ENCODE assay signal across 8 mouse cellular contexts in the genomic region with DNA sequence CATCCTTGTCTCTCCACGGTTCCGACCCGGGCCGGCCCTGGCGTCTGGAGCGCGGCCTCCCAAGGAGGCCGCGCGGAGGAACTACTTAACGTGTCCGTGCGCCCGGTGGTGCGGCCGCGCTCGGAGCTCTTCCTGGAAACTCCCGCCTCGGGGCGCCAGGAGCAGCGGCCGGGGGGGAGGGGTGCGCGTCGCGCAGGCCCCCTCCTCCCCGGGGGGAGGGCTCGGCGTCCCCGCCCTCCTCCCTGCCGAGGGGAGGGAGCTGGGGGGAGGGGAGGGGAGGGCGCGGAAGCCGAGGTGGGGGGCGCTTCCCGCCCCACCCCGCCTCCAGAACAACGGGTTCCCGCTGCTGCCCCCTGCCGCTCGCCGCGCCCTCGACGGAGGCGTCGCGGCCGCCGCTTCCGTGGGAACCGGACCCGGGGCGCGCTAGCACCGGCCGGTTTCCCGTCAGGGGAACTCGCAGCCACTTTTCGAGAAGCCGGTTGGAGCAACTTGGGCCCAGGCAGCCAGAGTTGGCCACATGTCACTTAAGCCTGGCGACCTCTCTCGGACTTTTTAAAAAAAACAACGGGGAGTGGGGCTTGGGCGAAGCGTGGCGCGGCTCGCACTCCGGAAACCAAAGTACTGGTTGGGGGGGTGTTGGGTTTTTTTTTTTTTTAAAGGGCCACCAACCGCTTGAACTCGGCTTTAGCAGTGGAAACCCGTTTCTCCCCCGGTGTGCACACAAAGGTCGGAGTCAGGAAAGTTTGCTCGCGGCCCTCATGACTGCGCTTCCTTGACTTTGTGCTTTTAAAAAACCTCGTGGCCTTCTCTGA. TPM values are rescaled to one million over a fixed set of nuclear protein-coding genes. Genes with fewer than 3 reads are reported as not detected.
A peak's percentile ranks its signal among the peaks of the same experiment; 100 is the strongest.
DNase-seq lines count a peak whose midpoint lies in the region; ATAC-seq and TF ChIP-seq lines count a peak whose summit lies in the region.

No protein-coding gene starts in this region.

- peak overlapping the region; percentile 75 for H3K4me3 ChIP-seq in bone marrow macrophage, adult 2 months (ENCODE audit: insufficient read depth, low read length)
- peak overlapping the region; percentile 61 for H3K4me3 ChIP-seq in embryonic fibroblast, embryonic 13.5 days (ENCODE audit: insufficient read depth, low read length)
- peak overlapping the region; percentile 64 for H3K4me3 ChIP-seq in kidney, embryonic 14.5 days (ENCODE audit: low read length)
- H3K4me3 ChIP-seq in limb, embryonic 14.5 days (replicated peaks; ENCODE audit: low read length): peak overlapping the region; percentile 58
- H3K4me3 ChIP-seq in midbrain, embryonic 16.5 days (ENCODE audit: low read depth, low read length): peak overlapping the region; percentile 76
- peak overlapping the region; percentile 75 for H3K4me3 ChIP-seq in spleen, adult 2 months (ENCODE audit: extremely low read depth, insufficient read depth, insufficient read length)

- DNase-seq in A20 (ENCODE audit: low read depth, low spot score): peak; percentile 98
- DNase-seq in heart, adult 9 months (ENCODE audit: low spot score in 2 of 2): peak; percentile 90
- peak; percentile 92 for DNase-seq in limb, embryonic 14.5 days (ENCODE audit: low spot score)
- DNase-seq in spleen, adult 2 months (ENCODE audit: low read depth in 1 of 2, low spot score in 2 of 2): peak; percentile 86 to 92

- H3K27me3 ChIP-seq in kidney, embryonic 14.5 days (ENCODE audit: control insufficient read depth, insufficient read depth, low read length): no peaks in the 10 kb centered on the region
- no peaks in the 10 kb centered on the region for H3K27me3 ChIP-seq in limb, embryonic 14.5 days (ENCODE audit: control insufficient read depth, insufficient read depth, low read length)
- no peaks in the 10 kb centered on the region; the same call in 1 of the 2 replicates for H3K27me3 ChIP-seq in midbrain, embryonic 16.5 days (ENCODE audit: control insufficient read depth, insufficient read depth, low read depth, low read length)
- no peaks in the 10 kb centered on the region for H3K27me3 ChIP-seq in spleen, adult 2 months (ENCODE audit: control insufficient read depth, insufficient read depth, low read length)

- peak; percentile 72 for ATAC-seq in kidney, embryonic 14.5 days (ENCODE audit: low FRiP score, low TSS enrichment)
- ATAC-seq in limb, embryonic 14.5 days (ENCODE audit: low FRiP score, low read depth): peak; percentile 72
- ATAC-seq in midbrain, embryonic 16.5 days: peak; percentile 10

- H3K9ac ChIP-seq in kidney, embryonic 14.5 days (ENCODE audit: low read depth, low read length): peak overlapping the region; percentile 90
- peak overlapping the region; percentile 82 for H3K9ac ChIP-seq in limb, embryonic 14.5 days (ENCODE audit: low read depth, low read length, severe bottlenecking)
- H3K9ac ChIP-seq in midbrain, embryonic 16.5 days (ENCODE audit: low read depth, low read length): peak overlapping the region; percentile 87

- WGBS in kidney, embryonic 14.5 days: under 1% methylated on average over 62 of the region's 80 CpGs
- under 1% methylated on average over 47 of the region's 80 CpGs for WGBS in limb, embryonic 14.5 days
- WGBS in midbrain, embryonic 16.5 days: under 1% methylated on average over 59 of the region's 80 CpGs
- 1% methylated on average over 58 of the region's 80 CpGs for WGBS in spleen, adult 2 months

- H3K9me3 ChIP-seq in kidney, embryonic 14.5 days (ENCODE audit: control insufficient read depth, low read length): no peaks in the 10 kb centered on the region
- H3K9me3 ChIP-seq in limb, embryonic 14.5 days (ENCODE audit: control insufficient read depth, low read length): no peaks in the 10 kb centered on the region
- no peaks in the 10 kb centered on the region for H3K9me3 ChIP-seq in midbrain, embryonic 16.5 days (replicated peaks; ENCODE audit: control insufficient read depth, low read length, poor library complexity, severe bottlenecking)

- peak; percentile 38 for TF ChIP-seq CTCF in bone marrow macrophage, adult 2 months (IDR thresholded peaks at IDR 0.05; ENCODE audit: low read depth, low read length)
- 0 out of 2 replicates have a peak, but pooled peaks have one; percentile 7 for TF ChIP-seq CTCF in embryonic fibroblast, embryonic 13.5 days (IDR thresholded peaks at IDR 0.05; ENCODE audit: borderline replicate concordance, insufficient read depth, low read length)
- TF ChIP-seq CTCF in spleen, adult 2 months (IDR thresholded peaks at IDR 0.05; ENCODE audit: extremely low read depth, insufficient read depth, insufficient read length, insufficient replicate concordance): peak; percentile 45; the same call in 1 of the 2 replicates

- H3K27ac ChIP-seq in bone marrow macrophage, adult 2 months (ENCODE audit: insufficient read depth, low read depth, low read length): peak overlapping the region; percentile 100
- H3K27ac ChIP-seq in embryonic fibroblast, embryonic 13.5 days (ENCODE audit: insufficient read depth, low read length): peak overlapping the region; percentile 100
- H3K27ac ChIP-seq in kidney, embryonic 14.5 days (ENCODE audit: low read depth, low read length): peak overlapping the region; percentile 100
- peak overlapping the region; percentile 100 for H3K27ac ChIP-seq in limb, embryonic 14.5 days (replicated peaks; ENCODE audit: low read depth, low read length)
- peak overlapping the region; percentile 99 for H3K27ac ChIP-seq in midbrain, embryonic 16.5 days (ENCODE audit: low read length)
- peak overlapping the region; percentile 100 for H3K27ac ChIP-seq in spleen, adult 2 months (ENCODE audit: insufficient read depth, low read length)

- peak overlapping the region; percentile 57 for H3K4me2 ChIP-seq in kidney, embryonic 14.5 days (replicated peaks; ENCODE audit: low read depth, low read length)
- H3K4me2 ChIP-seq in limb, embryonic 14.5 days (replicated peaks; ENCODE audit: low read depth, low read length, severe bottlenecking): peak overlapping the region; percentile 48
- H3K4me2 ChIP-seq in midbrain, embryonic 16.5 days (ENCODE audit: low read length): peak overlapping the region; percentile 60

- H3K4me1 ChIP-seq in bone marrow macrophage, adult 2 months (ENCODE audit: control insufficient read depth, insufficient read depth, low read length): peaks cover 23% of the 10 kb centered on the region
- peaks cover 14% of the 10 kb centered on the region for H3K4me1 ChIP-seq in embryonic fibroblast, embryonic 13.5 days (ENCODE audit: control insufficient read depth, insufficient read depth, low read length)
- peaks cover 19% of the 10 kb centered on the region; the same call in 1 of the 2 replicates for H3K4me1 ChIP-seq in kidney, embryonic 14.5 days (ENCODE audit: control insufficient read depth, insufficient read depth, low read length)
- peaks cover 13% of the 10 kb centered on the region for H3K4me1 ChIP-seq in limb, embryonic 14.5 days (ENCODE audit: control insufficient read depth, insufficient read depth, low read length)
- H3K4me1 ChIP-seq in midbrain, embryonic 16.5 days (ENCODE audit: control insufficient read depth, insufficient read depth, low read length): peaks cover 4% of the 10 kb centered on the region
- H3K4me1 ChIP-seq in spleen, adult 2 months (ENCODE audit: control insufficient read depth, insufficient read depth, insufficient read length): peaks cover 7% of the 10 kb centered on the region; the same call in 1 of the 2 replicates

- no peaks in the 10 kb centered on the region for H3K36me3 ChIP-seq in kidney, embryonic 14.5 days (ENCODE audit: control insufficient read depth, insufficient read depth, low read length)
- no peaks in the 10 kb centered on the region for H3K36me3 ChIP-seq in limb, embryonic 14.5 days (ENCODE audit: control insufficient read depth, insufficient read depth, low read length)
- H3K36me3 ChIP-seq in midbrain, embryonic 16.5 days (ENCODE audit: control insufficient read depth, insufficient read depth, low read length): no peaks in the 10 kb centered on the region
- no peaks in the 10 kb centered on the region for H3K36me3 ChIP-seq in spleen, adult 2 months (ENCODE audit: control insufficient read depth, insufficient read depth, low read length)

- no peak for TF ChIP-seq POLR2A in bone marrow macrophage, adult 2 months (IDR thresholded peaks at IDR 0.05; ENCODE audit: borderline replicate concordance, low read depth, low read length)
- no peak; the same call in 1 of the 2 replicates for TF ChIP-seq POLR2A in embryonic fibroblast, embryonic 13.5 days (IDR thresholded peaks at IDR 0.05; ENCODE audit: low read depth, low read length)
- 0 out of 2 replicates have a peak, but pooled peaks have one; percentile 17 for TF ChIP-seq POLR2A in limb, embryonic 14.5 days (IDR thresholded peaks at IDR 0.05; ENCODE audit: borderline replicate concordance, extremely low read depth, insufficient read depth, insufficient read length)
- TF ChIP-seq POLR2A in spleen, adult 2 months (IDR thresholded peaks at IDR 0.05; ENCODE audit: low read depth, low read length): peak; percentile 6

RNA-seq across cellular contexts. Expression of a gene that starts 57.6 kb away (rescaled TPM):
- polyA plus RNA-seq in bone marrow macrophage, adult 2 months (2012; ENCODE audit: insufficient read depth, insufficient read length, missing spikeins): 58.7 and 61.1 TPM in 2 replicates
- 43.9 and 52.1 TPM in 2 replicates for polyA plus RNA-seq in embryonic fibroblast, embryonic 13.5 days (2011; ENCODE audit: insufficient read length, low read depth, missing spikeins)
- 40.5 and 51.7 TPM in 2 replicates for polyA plus RNA-seq in kidney, embryonic 14.5 days (2014; fragmentation: Nextera tagmentation; extraction: Ambion mirVana)
- 70.8 and 87.1 TPM in 2 replicates for polyA plus RNA-seq in limb, embryonic 14.5 days (2012; rRNA removed)
- 33.3 and 40.8 TPM in 2 replicates for polyA plus RNA-seq in limb, embryonic 14.5 days (2014; fragmentation: Nextera tagmentation; extraction: Ambion mirVana)
- 28.7 and 36.1 TPM in 2 replicates for polyA plus RNA-seq in midbrain, embryonic 16.5 days (2015; fragmentation: Nextera tagmentation; extraction: Ambion mirVana)
- 142 and 150 TPM in 2 replicates for polyA plus RNA-seq in spleen, adult 2 months (2012; rRNA removed)

Comparison
In these comparisons a context has a peak if more than half of its experiments do, and no peak if none do; other contexts are left out.
1. Peak in every context shown above with its lines: DNase-seq, ATAC-seq, H3K4me3 ChIP-seq and H3K27ac ChIP-seq.
2. POLR2A ChIP-seq: peak in limb, embryonic 14.5 days (single experiment) and spleen, adult 2 months (single experiment); none in bone marrow macrophage, adult 2 months (single experiment) and embryonic fibroblast, embryonic 13.5 days (single experiment).
3. ATAC-seq: peak in every context shown above with its lines; median percentile 72 in kidney, embryonic 14.5 days; 72 in limb, embryonic 14.5 days; 10 in midbrain, embryonic 16.5 days.